Mouse (Mus musculus) monocyte, adult 5-6 weeks (primary cell): ENCODE measurements around the gene Ccdc103. TPM values are rescaled to one million over a fixed set of nuclear protein-coding genes. Genes with fewer than 3 reads are reported as not detected.

ENCODE experiments used
- total RNA-seq: library from RNA; stranded (forward); fragments of 200-1000, 200-491, 200-594 nt; gene quantifications from 3 replicates; pipeline ENCODE4 v1.2.3, GENCODE M21; 2017

The Ccdc103 gene
- total RNA-seq, 1 experiment from 2014 or later = not detected

Other genes starting within 250 kb of the Ccdc103 start
- 0.21 TPM in 1 of 3 replicates, not detected in the others for gene Meioc, start 217.5 kb upstream of the Ccdc103 start, total RNA-seq
- gene Ccdc43, start 183.4 kb upstream of the Ccdc103 start, total RNA-seq = 26.8 to 44.5 TPM (median 32.6 TPM) in 3 replicates
- gene Adam11, start 119.8 kb upstream of the Ccdc103 start, total RNA-seq = 2.1 TPM in 1 of 3 replicates, not detected in the others
- not detected in 3 replicates for gene Gjc1, start 61.5 kb upstream of the Ccdc103 start, total RNA-seq
- not detected in 3 replicates for gene Higd1b, start 45.4 kb upstream of the Ccdc103 start, total RNA-seq
- 67.8 to 73.5 TPM (median 72.3 TPM) in 3 replicates for gene Eftud2, start 219 bp upstream of the Ccdc103 start, total RNA-seq
- not detected in 3 replicates for gene Fam187a, start 4.0 kb downstream of the Ccdc103 start, total RNA-seq
- gene Gfap, start 19.7 kb downstream of the Ccdc103 start, total RNA-seq = not detected in 3 replicates
- 0.19 TPM in 1 of 3 replicates, not detected in the others for gene Kif18b, start 43.9 kb downstream of the Ccdc103 start, total RNA-seq
- not detected in 3 replicates for gene C1ql1, start 65.5 kb downstream of the Ccdc103 start, total RNA-seq
- gene Nmt1, start 147.0 kb downstream of the Ccdc103 start, total RNA-seq = 54.9 to 60.7 TPM (median 55.9 TPM) in 3 replicates
- gene Dcakd, start 147.1 kb downstream of the Ccdc103 start, total RNA-seq = 15.5 to 32.4 TPM (median 15.8 TPM) in 3 replicates
- gene Plcd3, start 220.5 kb downstream of the Ccdc103 start, total RNA-seq = 0.97 TPM in 1 of 3 replicates, not detected in the others
- gene Acbd4, start 220.5 kb downstream of the Ccdc103 start, total RNA-seq = 21.8 to 32.6 TPM (median 28.3 TPM) in 3 replicates
- 90.9 to 99.4 TPM (median 96.2 TPM) in 3 replicates for gene Hexim1, start 235.0 kb downstream of the Ccdc103 start, total RNA-seq